Mouse (Mus musculus): Measurements from ENCODE around the gene Scrt2.

Gene Scrt2

DNA sequence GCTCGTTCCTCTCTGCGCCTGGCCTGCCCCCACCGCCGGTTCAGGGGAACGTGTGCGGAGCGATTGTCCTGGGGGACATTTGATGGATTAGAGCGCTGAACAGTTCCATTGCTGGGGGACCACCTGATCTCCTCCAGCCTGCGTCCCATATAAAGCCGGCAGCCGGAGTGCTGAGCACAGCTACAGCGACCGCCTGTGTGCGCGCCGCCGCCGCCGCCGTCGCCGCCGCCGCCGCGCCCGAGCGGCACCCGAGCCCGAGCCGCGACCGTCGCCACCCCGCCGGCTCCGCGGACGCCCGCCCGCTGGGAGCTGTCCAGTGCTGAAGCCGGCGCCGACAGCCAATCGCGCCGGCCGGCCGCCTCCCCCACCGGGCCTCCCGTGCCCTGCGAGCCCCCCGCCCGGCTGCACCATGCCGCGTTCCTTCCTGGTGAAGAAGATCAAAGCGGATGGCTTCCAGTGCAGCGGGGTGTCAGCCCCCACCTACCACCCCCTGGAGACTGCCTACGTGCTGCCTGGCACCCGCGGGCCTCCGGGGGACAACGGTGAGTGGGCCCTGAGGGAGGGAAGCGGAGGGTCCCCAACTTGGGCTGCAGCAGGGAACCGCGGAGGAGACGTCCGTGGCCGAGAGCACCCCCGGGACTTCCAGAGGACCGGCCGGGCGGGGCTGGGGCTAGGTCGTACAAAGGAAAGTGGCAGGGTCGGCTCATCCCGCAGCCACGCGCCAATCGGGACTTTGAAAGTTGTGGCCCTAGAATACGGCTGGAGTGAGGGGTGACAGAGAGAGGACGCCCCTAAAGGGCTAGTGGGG, 516 bp downstream of the Scrt2 start:
- DNase-seq (ENCODE audit: low read depth, low spot score) = no peak

DNA sequence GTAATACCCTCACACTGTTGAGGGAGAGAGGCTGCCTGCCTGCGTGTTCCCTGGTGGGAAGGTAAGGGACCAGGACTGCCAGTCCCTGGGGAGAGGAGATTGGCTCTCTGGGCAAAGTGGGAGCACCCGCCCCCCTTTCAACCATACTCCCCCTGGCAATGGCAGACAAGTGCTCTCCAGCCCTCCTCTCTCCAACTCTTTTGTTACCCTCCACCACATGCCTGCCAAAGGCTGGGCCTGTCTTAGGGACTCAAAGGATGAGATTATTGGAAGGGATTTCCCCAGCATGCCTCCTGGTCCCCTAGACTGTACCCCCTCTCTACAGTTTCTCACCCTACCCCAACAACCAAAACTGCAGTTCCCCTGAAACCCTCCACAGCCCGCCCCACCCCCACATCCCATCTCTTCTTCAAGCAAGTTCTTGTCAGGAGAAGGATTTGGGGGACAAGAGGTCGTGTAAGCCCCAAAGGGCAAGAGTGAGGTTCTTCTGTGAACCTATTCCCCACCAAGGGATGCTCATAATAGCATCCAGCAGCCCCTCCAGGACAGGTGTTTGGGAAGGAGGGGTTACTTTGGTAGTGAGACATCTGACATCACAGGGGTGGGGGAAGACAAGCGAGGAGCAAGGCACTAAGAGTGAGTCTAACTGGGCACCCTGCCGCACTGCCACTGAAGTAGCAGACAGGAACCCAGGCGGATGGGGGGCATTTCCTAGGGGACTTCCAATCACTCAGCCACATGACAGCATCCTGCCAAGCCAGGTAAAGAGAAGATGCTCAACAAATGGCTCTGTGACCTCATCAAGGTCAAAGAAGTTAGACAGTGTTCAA, 1.3 kb downstream of the Scrt2 start:
- DNase-seq (ENCODE audit: low read depth, low spot score) = no peak

DNA sequence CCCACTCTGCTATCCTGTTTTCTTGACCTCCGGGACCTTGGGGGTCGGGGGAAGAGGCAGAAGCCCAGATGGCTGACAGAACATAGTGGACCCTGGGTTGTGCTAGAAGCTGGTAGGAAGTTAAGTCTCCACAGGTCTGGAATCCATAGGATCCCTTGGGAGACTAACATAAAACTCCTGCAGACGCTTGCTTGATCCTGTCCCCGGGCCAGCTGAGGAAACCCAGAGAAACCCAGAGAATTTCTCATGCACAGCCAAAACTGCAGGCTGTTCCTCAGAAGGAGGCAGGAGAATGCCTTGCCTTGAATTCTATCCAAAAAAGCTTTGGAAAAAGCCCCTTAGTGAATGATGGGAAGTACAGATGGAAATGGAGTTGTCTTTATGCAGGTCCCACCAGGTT, 2.1 kb downstream of the Scrt2 start:
- no peak for DNase-seq (ENCODE audit: low read depth, low spot score)

DNA sequence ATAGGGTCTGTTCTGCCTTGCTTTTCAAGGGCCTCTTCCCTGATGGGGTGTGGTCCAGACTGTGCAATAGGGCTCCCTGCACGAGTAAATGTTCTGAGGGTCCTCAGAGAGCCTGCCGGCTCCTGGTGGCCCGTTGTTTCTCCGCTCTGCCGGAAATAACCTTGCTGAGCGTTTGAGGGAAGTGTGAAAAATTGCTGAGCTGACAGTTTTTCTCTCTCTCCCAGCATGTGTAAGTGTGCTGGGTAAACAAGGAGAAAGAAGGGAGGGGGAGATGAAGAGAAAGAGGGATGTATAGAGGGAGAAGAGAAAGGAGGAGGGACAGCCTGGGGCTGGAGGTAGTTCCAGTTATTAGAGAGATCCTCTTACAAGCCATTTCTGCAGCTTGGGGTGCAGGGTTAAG, 3.0 kb downstream of the Scrt2 start:
- no peak for DNase-seq (ENCODE audit: low read depth, low spot score)

DNA sequence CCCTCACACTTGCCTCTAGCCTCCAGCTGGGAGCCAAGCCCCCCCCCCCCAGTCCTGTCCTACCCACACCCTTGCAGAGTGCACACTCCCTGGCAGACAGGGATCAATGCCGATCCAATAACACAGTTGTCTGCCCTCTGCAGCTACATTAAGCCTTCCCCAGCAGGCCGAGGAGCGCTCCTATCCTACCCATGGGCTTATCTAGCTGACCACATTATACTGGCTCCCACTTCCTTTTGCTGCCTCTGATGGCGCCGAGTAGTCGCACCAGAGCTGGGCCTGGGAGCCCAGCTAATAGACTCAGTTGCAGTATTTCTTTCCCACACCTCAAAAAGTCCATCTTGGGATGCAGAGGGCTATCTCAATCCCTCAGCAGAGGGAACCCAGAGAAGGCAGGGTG, 4.1 kb downstream of the Scrt2 start:
- DNase-seq (ENCODE audit: low read depth, low spot score) = no peak

DNA sequence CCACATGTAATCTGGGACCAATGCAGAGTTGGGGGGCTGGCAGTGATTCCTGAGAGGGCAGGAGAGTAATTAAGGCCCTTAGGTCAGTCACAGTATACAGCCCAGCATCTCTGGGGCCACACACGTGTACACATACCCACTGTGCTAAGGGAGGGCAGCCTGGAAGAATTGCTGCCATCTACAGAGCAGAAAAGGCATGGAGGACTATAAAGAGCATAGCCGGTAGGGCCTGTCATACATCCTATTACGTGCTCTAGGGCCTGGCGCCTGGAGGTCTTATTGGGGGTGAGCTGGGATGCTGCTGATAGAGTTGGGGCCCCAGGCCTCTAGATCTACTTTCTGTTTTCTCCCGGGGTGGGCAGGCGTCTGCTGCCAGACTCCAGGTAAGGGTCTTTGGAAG, 5.1 kb downstream of the Scrt2 start:
- DNase-seq (ENCODE audit: low read depth, low spot score) = no peak

DNA sequence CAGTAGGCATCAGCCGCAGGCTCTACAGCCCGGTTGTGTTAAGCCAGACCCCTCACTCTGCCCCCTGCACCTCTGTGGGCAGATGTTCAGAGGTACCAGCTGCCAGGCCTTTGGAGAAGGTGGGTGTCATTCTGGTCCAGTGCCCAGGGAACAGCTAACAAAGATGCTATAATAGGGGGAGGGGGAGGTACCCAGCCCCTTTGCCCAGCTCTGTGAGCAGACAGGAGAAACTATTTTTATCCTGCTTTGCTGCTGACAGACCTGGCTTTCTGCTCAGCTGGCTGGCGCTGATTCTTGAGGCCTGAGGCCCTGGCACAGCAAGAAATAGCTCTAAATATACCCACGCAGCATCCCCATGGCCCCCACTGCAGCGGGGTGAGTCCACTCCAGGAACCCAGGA, 5.8 kb downstream of the Scrt2 start:
- DNase-seq (ENCODE audit: low read depth, low spot score) = no peak

DNA sequence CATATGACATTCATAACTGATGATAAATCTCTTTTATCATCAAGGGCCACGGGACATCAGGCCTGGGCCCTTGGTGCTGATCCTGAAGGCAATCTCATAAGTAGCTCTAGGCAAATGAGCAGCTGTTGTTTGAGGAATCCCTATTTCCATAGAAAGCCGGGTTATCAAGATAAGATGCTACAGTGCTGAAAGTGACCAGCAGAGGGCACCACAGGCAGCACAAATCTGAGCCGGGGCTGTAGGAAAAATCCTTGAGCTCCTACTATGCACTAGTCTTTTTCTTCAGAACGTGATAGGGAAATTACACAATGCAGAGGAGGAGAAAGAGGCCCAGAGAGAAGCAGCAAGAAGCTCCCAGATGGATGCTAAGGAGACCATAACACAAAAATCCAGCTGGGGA, 7.7 kb downstream of the Scrt2 start:
- DNase-seq (ENCODE audit: low read depth, low spot score) = peak; percentile 50

DNA sequence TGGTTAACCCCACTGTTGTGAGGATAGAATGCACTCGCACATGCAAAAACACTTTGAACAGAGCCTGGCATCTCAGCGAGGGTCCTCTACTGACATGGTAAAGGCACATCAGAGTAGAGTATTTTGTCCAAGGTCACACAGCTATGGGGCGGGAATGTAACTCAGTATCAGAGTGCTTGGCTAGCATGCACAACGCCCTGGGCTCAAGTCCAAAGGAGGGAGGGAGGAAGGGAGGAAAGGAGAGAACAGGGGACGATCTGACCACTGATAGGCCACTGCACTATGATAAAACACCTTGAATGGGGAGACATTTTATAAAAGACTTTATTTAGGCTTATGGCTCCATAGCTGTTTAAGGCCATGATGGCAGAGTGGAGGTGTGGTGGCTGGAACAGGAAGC, 8.3 kb downstream of the Scrt2 start:
- no peak for DNase-seq (ENCODE audit: low read depth, low spot score)

DNA sequence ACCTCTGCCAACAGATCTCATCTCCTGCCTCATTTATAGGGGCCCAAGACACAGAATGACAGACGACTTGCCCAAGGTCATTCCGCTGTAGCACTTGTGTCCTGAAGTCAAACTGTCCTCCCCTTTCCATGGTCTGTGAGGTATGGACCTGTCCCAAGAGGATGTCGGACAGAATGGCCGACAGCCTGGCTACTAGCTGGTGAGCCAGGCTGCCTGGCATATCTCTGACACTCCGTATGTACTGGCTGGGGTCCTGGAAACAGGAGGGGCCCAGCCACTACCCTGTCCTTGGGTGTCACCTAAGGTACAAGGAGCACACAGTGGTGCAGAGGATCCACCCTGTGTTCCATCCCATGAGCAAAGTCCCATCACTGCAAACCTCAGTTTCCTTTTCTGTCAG, 9.2 kb downstream of the Scrt2 start:
- DNase-seq (ENCODE audit: low read depth, low spot score) = no peak

DNA sequence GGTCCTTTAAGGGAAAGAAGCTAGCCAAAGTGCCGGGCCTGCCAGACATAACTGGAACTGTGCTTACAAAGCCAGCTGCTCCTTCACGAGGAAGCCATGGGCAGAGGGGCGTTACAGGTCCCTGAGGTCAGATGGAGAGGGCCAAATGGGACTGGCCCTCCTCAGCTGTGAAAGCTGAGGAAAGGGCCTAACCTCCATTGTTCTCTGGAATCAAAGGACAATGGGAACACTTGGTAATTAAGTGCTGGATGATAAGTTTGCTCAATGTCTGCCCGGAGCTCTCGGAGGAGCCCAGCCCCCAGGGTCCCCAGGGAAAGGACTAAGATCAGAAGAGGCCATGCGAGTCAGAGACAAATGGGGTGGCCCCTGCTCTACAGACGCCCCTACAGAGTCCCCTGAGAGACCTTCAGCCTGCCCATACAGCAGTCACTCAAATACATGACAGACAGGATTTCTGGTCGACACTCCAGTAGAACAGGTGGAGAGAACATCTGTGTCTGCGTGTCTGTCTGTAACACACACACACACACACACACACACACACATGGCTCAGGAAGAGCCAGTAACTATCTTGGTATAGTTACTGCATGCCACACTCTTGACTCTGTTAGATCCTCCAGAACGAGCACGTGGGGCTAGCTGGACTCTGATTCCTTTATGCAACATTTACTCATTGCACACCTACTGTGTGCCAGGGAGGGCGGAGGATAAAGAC, 10.2 kb downstream of the Scrt2 start:
- DNase-seq (ENCODE audit: low read depth, low spot score) = no peak

DNA sequence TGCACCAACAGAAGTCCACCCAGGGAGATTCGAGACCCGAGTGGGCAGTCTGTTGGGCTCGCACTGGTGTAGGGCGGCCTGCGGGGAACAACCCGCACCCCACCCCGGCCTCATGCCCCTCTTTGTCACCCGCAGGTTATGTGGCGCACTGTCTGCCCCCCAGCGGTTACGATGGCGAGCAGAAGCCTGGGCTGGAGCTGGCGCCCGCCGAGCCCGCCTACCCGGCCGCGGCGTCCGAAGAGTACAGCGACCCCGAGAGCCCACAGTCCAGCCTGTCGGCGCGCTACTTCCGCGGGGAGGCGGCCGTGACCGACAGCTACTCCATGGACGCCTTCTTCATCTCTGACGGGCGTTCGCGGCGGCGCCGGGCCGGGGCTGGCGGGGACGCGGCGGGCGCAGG, 11.6 kb downstream of the Scrt2 start:
- DNase-seq (ENCODE audit: low read depth, low spot score) = no peak

DNA sequence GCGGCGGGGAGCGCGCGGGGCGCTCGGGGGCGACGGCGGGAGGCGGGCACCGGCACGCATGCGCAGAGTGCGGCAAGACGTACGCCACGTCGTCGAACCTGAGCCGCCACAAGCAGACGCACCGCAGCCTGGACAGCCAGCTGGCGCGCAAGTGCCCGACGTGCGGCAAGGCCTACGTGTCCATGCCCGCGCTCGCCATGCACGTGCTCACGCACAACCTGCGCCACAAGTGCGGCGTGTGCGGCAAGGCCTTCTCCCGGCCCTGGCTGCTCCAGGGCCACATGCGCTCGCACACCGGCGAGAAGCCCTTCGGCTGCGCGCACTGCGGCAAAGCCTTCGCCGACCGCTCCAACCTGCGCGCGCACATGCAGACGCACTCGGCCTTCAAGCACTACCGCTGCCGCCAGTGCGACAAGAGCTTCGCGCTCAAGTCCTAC, 12.0 kb downstream of the Scrt2 start:
- DNase-seq (ENCODE audit: low read depth, low spot score) = no peak

DNA sequence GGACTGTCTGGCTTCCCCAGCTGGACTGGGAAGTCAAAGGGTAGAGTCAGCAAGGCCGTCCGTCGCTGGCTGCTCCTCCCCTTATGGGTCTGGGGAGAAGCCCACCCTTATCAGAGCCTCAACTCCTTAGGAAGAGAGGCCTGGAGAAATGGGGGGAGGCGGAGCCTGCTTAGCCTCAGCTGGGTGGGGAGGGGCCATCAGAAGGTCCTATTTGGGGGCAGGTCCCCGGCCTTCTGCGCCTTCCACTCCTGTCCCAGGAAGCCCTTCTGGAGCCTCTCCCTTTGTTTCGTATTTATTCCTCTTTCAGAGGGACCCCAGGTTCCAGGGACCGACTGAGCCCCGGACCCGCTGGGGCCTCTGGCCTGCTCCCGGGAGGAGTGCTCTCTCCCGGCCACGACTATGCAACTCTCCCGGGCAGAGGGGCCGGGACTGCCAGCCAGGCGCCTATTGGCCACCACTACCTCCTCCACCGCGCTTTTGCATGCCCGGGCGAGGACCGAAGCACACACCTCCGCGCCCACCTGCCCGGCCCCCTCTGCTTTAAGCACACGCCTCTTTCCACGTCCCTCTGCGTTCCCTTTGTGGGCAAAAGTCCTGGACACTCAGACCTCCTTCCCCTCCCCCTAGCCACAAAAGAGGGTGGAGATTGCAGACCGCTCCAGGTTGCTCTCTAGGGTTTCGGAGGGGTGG, 13.7 kb downstream of the Scrt2 start:
- DNase-seq (ENCODE audit: low read depth, low spot score) = no peak

DNA sequence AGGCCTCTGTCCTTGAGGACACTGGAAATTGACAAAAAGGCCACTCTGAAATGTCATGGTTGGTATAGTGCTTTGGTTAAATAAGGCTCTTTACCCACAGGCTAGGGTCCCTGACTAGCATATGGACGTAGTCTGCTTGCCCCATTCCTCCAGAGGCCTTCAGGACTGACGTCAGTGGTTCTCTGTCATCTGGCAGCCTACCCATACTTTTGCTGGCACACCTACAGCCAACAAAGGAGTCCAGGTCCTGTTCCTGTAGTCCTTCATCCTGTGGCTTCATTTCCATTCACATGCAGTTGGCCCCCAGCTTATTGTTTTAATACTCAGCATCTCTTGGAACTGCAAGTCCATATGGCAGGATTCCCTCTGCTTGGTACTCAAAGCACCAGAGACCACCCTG, 15.6 kb downstream of the Scrt2 start:
- no peak for DNase-seq (ENCODE audit: low read depth, low spot score)

DNA sequence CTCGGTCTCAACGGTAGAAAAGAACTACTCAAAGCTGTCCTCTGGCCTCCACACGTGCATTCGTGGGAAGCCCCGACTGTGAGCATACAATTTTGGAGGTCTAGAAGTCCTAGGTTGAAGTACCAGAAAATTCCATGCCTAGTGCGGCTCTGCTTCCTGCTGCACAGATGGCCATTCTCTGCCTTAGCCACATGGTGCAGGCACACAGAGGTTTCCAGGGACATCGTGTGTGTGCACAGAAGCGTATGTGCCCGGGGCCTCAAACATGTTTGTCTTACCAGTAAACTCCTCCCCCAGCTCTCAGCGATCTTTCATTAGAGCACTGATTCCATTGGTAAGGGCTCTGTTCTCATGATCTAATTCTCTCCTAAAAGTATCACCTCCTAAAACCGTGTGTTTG, 16.6 kb downstream of the Scrt2 start:
- no peak for DNase-seq (ENCODE audit: low read depth, low spot score)

DNA sequence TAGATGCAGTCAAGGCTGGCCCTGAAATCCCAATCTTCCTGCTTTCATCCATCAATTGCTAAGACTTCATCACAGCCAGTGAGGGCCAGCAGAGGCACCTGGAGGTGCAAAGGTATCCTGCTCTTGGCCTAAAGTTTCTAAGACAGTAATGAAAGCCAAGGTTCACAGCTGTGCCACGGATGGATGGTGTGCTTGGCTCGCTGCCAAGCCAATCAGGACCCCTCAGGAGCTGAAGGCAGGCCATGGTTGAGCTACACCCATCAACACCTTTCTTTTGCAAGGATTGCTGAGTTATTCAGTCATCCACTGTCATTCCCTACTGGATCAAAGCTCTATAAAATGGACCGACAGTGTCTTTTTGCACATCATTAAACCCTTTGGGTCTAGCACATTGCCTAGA, 18.2 kb downstream of the Scrt2 start:
- DNase-seq (ENCODE audit: low read depth, low spot score) = no peak

DNA sequence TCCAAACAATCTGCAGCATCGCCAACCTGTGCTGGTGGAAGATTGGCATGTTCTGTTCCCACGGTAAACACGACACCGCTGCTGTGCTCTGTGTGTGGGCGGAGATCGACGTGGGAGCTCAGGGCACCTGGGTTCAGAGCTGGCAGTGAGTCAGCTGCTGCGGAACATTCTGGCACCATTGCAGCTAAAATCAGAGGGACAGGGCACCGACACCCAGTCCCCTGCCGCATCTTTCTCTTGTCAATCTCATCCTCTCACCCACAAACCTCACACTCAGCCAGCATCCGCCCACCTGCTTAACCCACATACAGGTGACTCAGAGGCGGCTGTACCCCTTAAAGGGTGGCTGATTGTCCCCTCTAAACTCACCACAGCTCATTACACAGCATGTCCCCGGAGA, 20.4 kb downstream of the Scrt2 start:
- no peak for DNase-seq (ENCODE audit: low read depth, low spot score)

DNA sequence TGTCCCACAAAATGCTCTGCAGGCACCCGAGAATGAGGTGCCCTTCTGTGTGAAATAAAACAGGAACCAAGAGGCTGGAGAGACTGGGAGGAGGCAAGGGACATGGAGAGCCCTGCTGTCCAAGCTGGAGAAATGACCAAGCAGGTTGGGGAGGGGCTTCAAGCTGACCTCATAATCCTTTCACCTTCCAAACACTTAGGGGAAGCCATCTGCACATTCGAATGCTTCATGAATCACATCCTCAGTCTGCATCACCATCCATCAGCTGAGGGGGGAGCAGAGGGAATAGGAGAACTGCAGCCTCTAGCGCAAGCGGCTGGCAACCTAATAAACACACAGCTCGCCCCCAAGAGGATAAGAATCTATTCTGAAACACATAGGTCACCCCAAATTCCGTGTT, 21.0 kb downstream of the Scrt2 start:
- DNase-seq (ENCODE audit: low read depth, low spot score) = no peak

DNA sequence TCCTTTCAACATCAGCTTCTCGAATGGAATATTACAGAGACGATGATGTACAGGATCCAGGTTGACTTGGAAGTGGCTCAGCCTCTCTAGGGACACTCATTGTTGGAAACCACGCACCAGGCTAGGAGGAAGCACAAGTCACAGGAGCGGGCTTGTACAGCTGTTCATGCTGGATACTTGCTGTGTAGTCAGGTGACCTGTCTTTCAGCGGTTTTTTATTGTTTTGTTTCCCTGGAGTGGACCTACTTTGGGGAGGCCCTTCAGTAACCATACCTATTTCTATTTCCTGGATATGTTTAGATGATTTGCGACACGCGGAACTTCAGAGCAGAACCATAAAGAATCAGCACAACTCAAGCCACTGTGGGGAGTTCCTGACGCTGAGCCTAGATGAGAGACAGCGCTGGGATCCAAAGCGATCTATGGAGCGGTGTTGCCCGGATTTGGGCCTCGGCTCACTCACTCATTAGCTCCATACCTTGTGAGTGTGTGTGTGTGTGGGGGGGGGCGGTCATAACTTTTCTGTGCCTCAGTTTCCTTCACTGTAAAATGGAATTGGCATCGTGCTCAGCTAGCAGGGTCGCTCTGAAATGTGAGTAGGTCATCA, 23.5 kb downstream of the Scrt2 start:
- DNase-seq (ENCODE audit: low read depth, low spot score) = no peak
